In the genomic region with DNA sequence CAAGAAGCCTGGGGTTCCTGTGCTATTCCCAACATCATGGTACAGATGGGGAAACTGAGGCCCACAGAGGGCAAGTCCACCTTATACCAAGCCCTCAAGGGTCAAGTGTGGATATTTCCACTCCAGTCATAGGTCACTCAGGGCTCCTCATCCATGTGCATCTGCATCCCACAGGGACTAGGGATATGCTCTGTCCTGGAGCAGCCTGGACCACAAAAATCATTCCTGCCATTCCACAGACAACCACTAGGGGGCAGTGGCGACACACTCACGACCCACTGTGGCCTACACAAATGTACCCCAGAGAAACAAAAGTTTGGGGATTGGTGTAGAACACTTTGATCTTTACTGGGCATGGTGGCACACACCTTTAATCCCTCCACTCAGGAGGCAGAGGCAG, we compare ENCODE assay signal across 10 mouse cellular contexts. TPM values are rescaled to one million over a fixed set of nuclear protein-coding genes. Genes with fewer than 3 reads are reported as not detected.
DNase-seq lines count a peak whose midpoint lies in the region; ATAC-seq and TF ChIP-seq lines count a peak whose summit lies in the region.
"Had no signal": no experiment of that assay in that cellular context is flagged by ENCODE, and none has a peak within 500 bp of the region (broad histone marks: within the 10 kb centered on the region; RNA-seq: fewer than 3 reads in every experiment).

No protein-coding gene starts in this region.

- no peak for TF ChIP-seq POLR2A in thymus, adult 2 months (IDR thresholded peaks at IDR 0.05; ENCODE audit: control insufficient read depth, extremely low read depth, insufficient read depth, low read length, poor library complexity)

- TF ChIP-seq CTCF in heart, postnatal 0 days (IDR thresholded peaks at IDR 0.05; ENCODE audit: low read depth) = peak; percentile 94
- peak; percentile 77 for TF ChIP-seq CTCF in C2C12 (IDR thresholded peaks at IDR 0.05; ENCODE audit: control insufficient read depth, insufficient read depth, insufficient read length)
- TF ChIP-seq CTCF in thymus, adult 2 months (IDR thresholded peaks at IDR 0.05; ENCODE audit: borderline replicate concordance, control insufficient read depth, extremely low read depth, insufficient read depth, low read length, poor library complexity) = peak; percentile 90; the same call in 1 of the 2 replicates

- H3K36me3 ChIP-seq in heart, postnatal 0 days (replicated peaks; ENCODE audit: control insufficient read depth, insufficient read depth, low read length) = no peaks in the 10 kb centered on the region
- no peaks in the 10 kb centered on the region for H3K36me3 ChIP-seq in heart, embryonic 10.5 days
- H3K36me3 ChIP-seq in C2C12 (ENCODE audit: control insufficient read depth, insufficient read depth) = no peaks in the 10 kb centered on the region
- H3K36me3 ChIP-seq in embryonic facial prominence, embryonic 15.5 days = no peaks in the 10 kb centered on the region
- no peaks in the 10 kb centered on the region for H3K36me3 ChIP-seq in thymus, adult 2 months (ENCODE audit: control insufficient read depth, insufficient read depth, low read length)
- H3K36me3 ChIP-seq: embryonic facial prominence, embryonic 12.5 days; limb, embryonic 13.5 days had no signal

- no peaks in the 10 kb centered on the region for H3K4me1 ChIP-seq in heart, postnatal 0 days (ENCODE audit: control insufficient read depth, insufficient read depth)
- H3K4me1 ChIP-seq in heart, embryonic 10.5 days = peaks cover 25% of the 10 kb centered on the region
- H3K4me1 ChIP-seq in embryonic facial prominence, embryonic 15.5 days = 0 out of 2 replicates have a peak, but pooled peaks cover 4% of the 10 kb centered on the region
- 0 out of 2 replicates have a peak, but pooled peaks cover 2% of the 10 kb centered on the region for H3K4me1 ChIP-seq in thymus, adult 2 months (replicated peaks; ENCODE audit: control insufficient read depth, insufficient read depth, low read length)
- H3K4me1 ChIP-seq: embryonic facial prominence, embryonic 12.5 days; limb, embryonic 13.5 days had no signal

- TF ChIP-seq EP300 in heart, postnatal 0 days (IDR thresholded peaks at IDR 0.05; ENCODE audit: low read depth) = no peak

- ATAC-seq in heart, postnatal 0 days (ENCODE audit: insufficient read depth, low read depth) = no peak
- ATAC-seq in embryonic facial prominence, embryonic 15.5 days (ENCODE audit: insufficient number of reproducible peaks, low FRiP score, low TSS enrichment, low read depth) = 0 out of 2 replicates have a peak, but pooled peaks have one; percentile 31
- peak; percentile 66; the same call in 1 of the 2 replicates for ATAC-seq in megakaryocyte-erythroid progenitor cell, adult 5-6 weeks (replicated peaks; ENCODE audit: low FRiP score, low TSS enrichment, poor library complexity, severe bottlenecking)

- H3K4me3 ChIP-seq in heart, postnatal 0 days (ENCODE audit: low read depth, low read length) = no peak overlapping the region
- H3K4me3 ChIP-seq in heart, embryonic 10.5 days = no peak overlapping the region
- no peak overlapping the region for H3K4me3 ChIP-seq in C2C12 (ENCODE audit: insufficient read depth, poor library complexity, severe bottlenecking)
- no peak overlapping the region for H3K4me3 ChIP-seq in embryonic facial prominence, embryonic 15.5 days (replicated peaks)
- H3K4me3 ChIP-seq in thymus, adult 2 months (ENCODE audit: control insufficient read depth, insufficient read depth, low read length) = no peak overlapping the region
- H3K4me3 ChIP-seq: embryonic facial prominence, embryonic 12.5 days; limb, embryonic 13.5 days had no signal

- no peak overlapping the region for H3K27ac ChIP-seq in heart, postnatal 0 days (ENCODE audit: low read depth)
- H3K27ac ChIP-seq in heart, embryonic 10.5 days = no peak overlapping the region
- no peak overlapping the region for H3K27ac ChIP-seq in embryonic facial prominence, embryonic 15.5 days (replicated peaks)
- H3K27ac ChIP-seq in thymus, adult 2 months (ENCODE audit: control insufficient read depth, insufficient read depth, low read length) = no peak overlapping the region
- H3K27ac ChIP-seq: embryonic facial prominence, embryonic 12.5 days; limb, embryonic 13.5 days had no signal

- H3K79me3 ChIP-seq in C2C12 (ENCODE audit: low read depth) = no peaks in the 10 kb centered on the region

- no peak overlapping the region for H3K4me2 ChIP-seq in heart, postnatal 0 days (ENCODE audit: low read depth, low read length)
- H3K4me2 ChIP-seq in embryonic facial prominence, embryonic 15.5 days (replicated peaks) = no peak overlapping the region
- H3K4me2 ChIP-seq: embryonic facial prominence, embryonic 12.5 days; limb, embryonic 13.5 days had no signal

- no peak for DNase-seq in heart, postnatal 0 days (ENCODE audit: low spot score)
- DNase-seq in heart, embryonic 10.5 days (ENCODE audit: low spot score) = no peak
- DNase-seq in adrenal gland, adult 2 months = peak; percentile 49
- DNase-seq in kidney, postnatal 36 days = peak; percentile 46 to 73
- peak; percentile 69 for DNase-seq in thymus, adult 2 months

- no peak overlapping the region for H3K9ac ChIP-seq in heart, postnatal 0 days (replicated peaks; ENCODE audit: low read depth, low read length)
- H3K9ac ChIP-seq in embryonic facial prominence, embryonic 15.5 days = no peak overlapping the region
- H3K9ac ChIP-seq: embryonic facial prominence, embryonic 12.5 days; limb, embryonic 13.5 days had no signal

- no peaks in the 10 kb centered on the region for H3K27me3 ChIP-seq in heart, postnatal 0 days (ENCODE audit: control insufficient read depth, insufficient read depth, low read length)
- no peaks in the 10 kb centered on the region; the same call in 1 of the 2 replicates for H3K27me3 ChIP-seq in heart, embryonic 10.5 days (ENCODE audit: insufficient read depth, poor library complexity, severe bottlenecking)
- H3K27me3 ChIP-seq in C2C12 (ENCODE audit: control insufficient read depth, insufficient read depth, insufficient read length) = peaks cover 33% of the 10 kb centered on the region
- H3K27me3 ChIP-seq in embryonic facial prominence, embryonic 15.5 days = no peaks in the 10 kb centered on the region
- H3K27me3 ChIP-seq in thymus, adult 2 months (ENCODE audit: control insufficient read depth, insufficient read depth, low read length) = no peaks in the 10 kb centered on the region
- H3K27me3 ChIP-seq: limb, embryonic 13.5 days had no signal

- H3K9me3 ChIP-seq in heart, postnatal 0 days (replicated peaks; ENCODE audit: control insufficient read depth, low read length) = no peaks in the 10 kb centered on the region
- H3K9me3 ChIP-seq in heart, embryonic 10.5 days = no peaks in the 10 kb centered on the region
- H3K9me3 ChIP-seq in embryonic facial prominence, embryonic 15.5 days (replicated peaks) = no peaks in the 10 kb centered on the region
- H3K9me3 ChIP-seq: embryonic facial prominence, embryonic 12.5 days; limb, embryonic 13.5 days had no signal

- H3K79me2 ChIP-seq in C2C12 (ENCODE audit: control insufficient read depth, insufficient read depth) = no peaks in the 10 kb centered on the region

- WGBS in heart, postnatal 0 days = 2% methylated on average over 2 of the region's 2 CpGs
- WGBS in heart, embryonic 10.5 days = 4% methylated on average over 2 of the region's 2 CpGs
- WGBS in embryonic facial prominence, embryonic 15.5 days = 1% methylated on average over 2 of the region's 2 CpGs
- 2% methylated on average over 2 of the region's 2 CpGs for WGBS in thymus, adult 2 months

- no peak overlapping the region for H3ac ChIP-seq in C2C12 (ENCODE audit: control insufficient read depth, insufficient read length, low read depth)

TF ChIP-seq in C2C12, 6 proteins besides CTCF, POLR2A, EP300 and RAD21 (continues in another document):
- TF ChIP-seq MYOG (IDR thresholded peaks at IDR 0.05; ENCODE audit: control insufficient read depth, extremely low read depth, insufficient read length) = no peak

RNA-seq across cellular contexts. Expression of a gene that starts 13.4 kb away (rescaled TPM):
- 7,568 and 8,637 TPM in 2 replicates for total RNA-seq in heart, postnatal 0 days (2014; rRNA removed; ENCODE audit: low replicate concordance)
- polyA plus RNA-seq in heart, postnatal 0 days (2015; fragmentation: Nextera tagmentation; extraction: Ambion mirVana) = 15,488 and 15,525 TPM in 2 replicates
- 3,021 and 6,084 TPM in 2 replicates for polyA plus RNA-seq in heart, embryonic 10.5 days (2016; fragmentation: Nextera tagmentation; extraction: Ambion mirVana)
- not detected for polyA plus RNA-seq in C2C12 (2012; fragmentation: generic; extraction: Trizol)
- not detected for total RNA-seq in adrenal gland, adult 2 months (2021)
- polyA plus RNA-seq in adrenal gland, adult 2 months (2012; rRNA removed) = not detected in 2 replicates
- polyA plus RNA-seq in embryonic facial prominence, embryonic 15.5 days (2015; fragmentation: Nextera tagmentation; extraction: Ambion mirVana) = 3.6 and 4.6 TPM in 2 replicates
- not detected in 2 replicates for total RNA-seq in megakaryocyte-erythroid progenitor cell, adult 5-6 weeks (2014; fragmentation: Nextera tagmentation)
- total RNA-seq in megakaryocyte-erythroid progenitor cell, adult 5-6 weeks (2017) = not detected in 2 replicates
- polyA plus RNA-seq in thymus, adult 2 months (2012; rRNA removed) = 0.79 and 169 TPM in 2 replicates

RNA-seq across cellular contexts. Expression of a gene that starts 26.4 kb away (rescaled TPM):
- total RNA-seq in heart, postnatal 0 days (2014; rRNA removed; ENCODE audit: low replicate concordance) = not detected in 2 replicates
- polyA plus RNA-seq in heart, postnatal 0 days (2015; fragmentation: Nextera tagmentation; extraction: Ambion mirVana) = 0.26 and 0.27 TPM in 2 replicates
- 0.20 and 0.39 TPM in 2 replicates for polyA plus RNA-seq in heart, embryonic 10.5 days (2016; fragmentation: Nextera tagmentation; extraction: Ambion mirVana)
- not detected for polyA plus RNA-seq in C2C12 (2012; fragmentation: generic; extraction: Trizol)
- not detected for total RNA-seq in adrenal gland, adult 2 months (2021)
- polyA plus RNA-seq in adrenal gland, adult 2 months (2012; rRNA removed) = not detected in 2 replicates
- polyA plus RNA-seq in embryonic facial prominence, embryonic 15.5 days (2015; fragmentation: Nextera tagmentation; extraction: Ambion mirVana) = 0.24 TPM in 1 of 2 replicates, not detected in the other
- 0.96 and 1.4 TPM in 2 replicates for total RNA-seq in megakaryocyte-erythroid progenitor cell, adult 5-6 weeks (2014; fragmentation: Nextera tagmentation)
- not detected in 2 replicates for total RNA-seq in megakaryocyte-erythroid progenitor cell, adult 5-6 weeks (2017)
- polyA plus RNA-seq in thymus, adult 2 months (2012; rRNA removed) = 0.23 and 0.42 TPM in 2 replicates
- polyA plus RNA-seq: embryonic facial prominence, embryonic 12.5 days; limb, embryonic 13.5 days had no signal

RNA-seq across cellular contexts. Expression of a gene that starts 43.9 kb away (rescaled TPM):
- 199 and 295 TPM in 2 replicates for total RNA-seq in heart, postnatal 0 days (2014; rRNA removed; ENCODE audit: low replicate concordance)
- polyA plus RNA-seq in heart, postnatal 0 days (2015; fragmentation: Nextera tagmentation; extraction: Ambion mirVana) = 146 and 157 TPM in 2 replicates
- polyA plus RNA-seq in heart, embryonic 10.5 days (2016; fragmentation: Nextera tagmentation; extraction: Ambion mirVana) = 243 and 295 TPM in 2 replicates
- 183 TPM for polyA plus RNA-seq in C2C12 (2012; fragmentation: generic; extraction: Trizol)
- total RNA-seq in adrenal gland, adult 2 months (2021) = 100 to 1,000 TPM; 181 to 207 TPM
- 36.4 and 36.6 TPM in 2 replicates for polyA plus RNA-seq in adrenal gland, adult 2 months (2012; rRNA removed)
- polyA plus RNA-seq in embryonic facial prominence, embryonic 15.5 days (2015; fragmentation: Nextera tagmentation; extraction: Ambion mirVana) = 235 and 238 TPM in 2 replicates
- 375 and 380 TPM in 2 replicates for total RNA-seq in megakaryocyte-erythroid progenitor cell, adult 5-6 weeks (2014; fragmentation: Nextera tagmentation)
- total RNA-seq in megakaryocyte-erythroid progenitor cell, adult 5-6 weeks (2017) = 229 and 230 TPM in 2 replicates
- polyA plus RNA-seq in thymus, adult 2 months (2012; rRNA removed) = 194 and 220 TPM in 2 replicates

Comparison
In these comparisons a context has a peak if more than half of its experiments do, and no peak if none do; other contexts are left out.
1. DNase-seq: peak in adrenal gland, adult 2 months (single experiment), kidney, postnatal 36 days (2 of 2) and thymus, adult 2 months (single experiment); none in heart, postnatal 0 days (single experiment) and heart, embryonic 10.5 days (single experiment).
2. Peak in every context shown above with its lines, with median percentiles within 50 percentile points of each other: CTCF ChIP-seq.